Mouse (Mus musculus): ENCODE measurements at regions not wholly inside any gene's neighbourhood (a gene's known extent, or its start where the extent isn't known, plus 50 kb on each side); places are given as distances from the start of the nearest gene placed in this dataset.

DNA sequence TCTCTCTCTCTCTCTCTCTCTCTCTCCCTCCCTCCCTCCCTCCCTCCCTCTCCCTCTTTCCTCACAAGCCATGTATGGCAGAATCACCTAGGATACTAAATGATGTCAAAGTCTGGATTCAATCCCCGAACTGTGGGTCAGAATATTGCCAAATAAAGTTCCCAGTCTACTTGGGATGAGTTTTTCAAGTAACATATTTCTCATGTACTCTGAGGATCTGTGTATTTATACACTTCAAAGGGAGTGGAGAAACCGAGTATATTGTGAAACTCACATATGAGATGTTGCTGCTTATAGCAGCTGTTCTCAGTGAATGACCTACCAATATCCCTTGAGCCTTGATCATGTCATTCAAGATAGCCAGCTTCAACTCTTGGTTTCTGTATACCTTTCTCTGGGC is 151.7 kb upstream of the Gorab start:
- no peaks in the 10 kb centered on the region for H3K27me3 ChIP-seq (replicated peaks)
- H3K27ac ChIP-seq (replicated peaks), result no peak overlapping the region
- no peak overlapping the region for H3K4me3 ChIP-seq
- H3K9me3 ChIP-seq, result no peaks in the 10 kb centered on the region
- WGBS, result 69% methylated on average over 2 of the region's 2 CpGs
- H3K4me2 ChIP-seq, result no peak overlapping the region
- no peak overlapping the region for H3K9ac ChIP-seq
- no peaks in the 10 kb centered on the region for H3K36me3 ChIP-seq
- 0 out of 2 replicates have a peak, but pooled peaks cover under 1% of the 10 kb centered on the region for H3K4me1 ChIP-seq
- ATAC-seq (ENCODE audit: extremely low read depth, insufficient number of reproducible peaks, low FRiP score, low TSS enrichment), result no peak

DNA sequence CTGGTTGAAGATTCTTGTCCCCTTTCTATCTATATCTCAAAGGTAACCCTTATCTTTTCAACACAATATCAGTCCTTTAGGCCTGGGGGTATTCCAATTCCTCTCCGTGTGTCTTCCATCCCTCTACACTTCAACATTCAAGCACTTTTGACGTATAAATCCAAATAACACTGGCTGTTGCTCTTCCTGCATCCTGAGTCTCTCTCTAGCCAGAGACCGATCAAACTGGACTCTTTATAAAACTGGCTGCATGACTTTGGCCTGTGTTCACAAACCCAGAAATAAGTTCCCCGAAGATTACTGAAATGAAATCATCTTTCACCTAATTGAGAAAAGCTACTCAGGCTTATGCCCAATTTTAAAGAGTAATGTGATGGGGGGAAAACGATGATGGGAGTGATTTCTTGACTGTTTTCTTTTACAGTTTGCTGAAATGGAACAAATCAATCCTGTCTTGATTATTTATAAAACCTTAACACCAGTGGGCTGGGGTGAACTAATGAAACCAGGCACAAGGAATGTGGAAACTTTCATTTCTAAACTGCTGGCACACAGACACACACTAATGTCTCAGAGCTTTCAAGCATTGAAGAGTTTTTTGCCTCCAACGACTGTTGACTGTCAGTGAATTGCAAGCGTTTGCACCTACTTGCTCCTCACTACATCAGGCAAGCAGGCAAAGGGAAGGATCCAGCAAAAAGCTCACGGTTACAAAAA is 135.5 kb upstream of the Gorab start:
- 63% methylated on average over 8 of the region's 8 CpGs for WGBS
- no peak for ATAC-seq (ENCODE audit: extremely low read depth, insufficient number of reproducible peaks, low FRiP score, low TSS enrichment)
- no peaks in the 10 kb centered on the region for H3K27me3 ChIP-seq (replicated peaks)
- H3K4me2 ChIP-seq, result no peak overlapping the region
- H3K9me3 ChIP-seq, result no peaks in the 10 kb centered on the region
- no peak overlapping the region for H3K27ac ChIP-seq (replicated peaks)
- H3K4me3 ChIP-seq, result no peak overlapping the region
- H3K9ac ChIP-seq, result no peak overlapping the region
- no peaks in the 10 kb centered on the region for H3K4me1 ChIP-seq
- no peaks in the 10 kb centered on the region for H3K36me3 ChIP-seq

DNA sequence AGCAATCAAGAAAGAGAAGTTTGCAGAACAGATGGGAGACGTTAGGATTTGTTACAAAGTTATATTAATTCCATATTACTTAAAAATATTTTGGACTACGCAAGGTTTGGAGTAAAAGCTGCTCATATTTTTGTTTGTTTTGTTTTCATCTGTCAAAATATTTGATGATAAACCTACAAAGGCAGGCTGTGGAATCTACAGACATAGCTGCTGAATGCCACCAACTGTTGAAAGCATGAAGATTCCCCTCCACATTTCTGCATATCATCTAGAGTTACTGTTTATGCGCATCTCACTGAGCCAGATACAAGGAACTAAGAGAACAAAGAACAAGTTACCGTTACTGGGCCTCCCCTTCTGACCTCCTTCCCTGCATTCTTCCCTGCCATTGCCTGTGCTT is 127.1 kb upstream of the Gorab start:
- H3K4me3 ChIP-seq, result no peak overlapping the region
- H3K4me2 ChIP-seq, result no peak overlapping the region
- ATAC-seq (ENCODE audit: extremely low read depth, insufficient number of reproducible peaks, low FRiP score, low TSS enrichment), result no peak
- WGBS, result 76% methylated on average over 4 of the region's 4 CpGs
- H3K4me1 ChIP-seq, result no peaks in the 10 kb centered on the region
- no peak overlapping the region for H3K27ac ChIP-seq (replicated peaks)
- no peak overlapping the region for H3K9ac ChIP-seq
- no peaks in the 10 kb centered on the region for H3K9me3 ChIP-seq
- no peaks in the 10 kb centered on the region for H3K36me3 ChIP-seq
- no peaks in the 10 kb centered on the region for H3K27me3 ChIP-seq (replicated peaks)

DNA sequence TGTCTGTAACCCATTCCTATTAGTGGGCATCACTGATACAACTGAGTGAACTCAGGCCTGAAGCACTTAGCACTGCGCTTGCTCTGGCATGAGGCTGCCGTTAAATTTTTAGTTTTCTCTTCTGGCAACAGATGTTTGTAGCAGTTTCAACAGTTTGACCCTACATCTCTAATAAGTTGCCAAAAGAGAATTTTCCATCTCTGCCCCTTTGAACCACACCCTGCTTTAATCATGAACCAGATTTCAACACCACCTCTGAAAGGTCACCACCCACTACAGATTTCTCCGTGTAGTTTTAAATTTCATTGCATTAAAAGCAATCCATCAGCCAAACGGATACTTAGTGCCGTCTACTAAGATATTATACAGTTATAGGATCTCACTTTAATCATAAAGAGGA is 114.5 kb upstream of the Gorab start:
- no peak overlapping the region for H3K4me3 ChIP-seq
- no peak overlapping the region for H3K9ac ChIP-seq
- H3K4me2 ChIP-seq, result no peak overlapping the region
- no peaks in the 10 kb centered on the region for H3K27me3 ChIP-seq (replicated peaks)
- H3K4me1 ChIP-seq, result no peaks in the 10 kb centered on the region
- H3K27ac ChIP-seq (replicated peaks), result no peak overlapping the region
- H3K9me3 ChIP-seq, result no peaks in the 10 kb centered on the region
- ATAC-seq (ENCODE audit: extremely low read depth, insufficient number of reproducible peaks, low FRiP score, low TSS enrichment), result no peak
- no peaks in the 10 kb centered on the region for H3K36me3 ChIP-seq
- 51% methylated on average over 5 of the region's 5 CpGs for WGBS

DNA sequence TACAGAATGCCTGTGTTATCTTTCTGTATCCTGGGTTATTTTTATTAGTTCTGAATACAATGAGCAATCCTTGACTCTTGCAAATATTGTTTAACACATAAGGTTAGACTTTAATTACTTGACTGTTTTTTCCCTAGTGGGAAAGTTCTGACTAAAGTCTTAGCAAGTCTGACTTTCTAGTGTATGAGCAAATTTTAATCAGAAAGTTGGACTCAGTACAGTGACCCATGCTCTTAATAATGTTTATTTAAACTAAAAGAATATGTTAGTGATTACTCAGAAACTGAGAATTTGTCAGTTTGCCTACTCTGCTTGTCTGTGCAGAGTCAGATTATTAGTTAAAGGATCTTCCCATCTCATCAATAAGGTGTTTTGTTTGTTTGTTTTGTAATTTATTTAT is 109.4 kb upstream of the Gorab start:
- ATAC-seq (ENCODE audit: extremely low read depth, insufficient number of reproducible peaks, low FRiP score, low TSS enrichment), result no peak
- H3K4me2 ChIP-seq, result no peak overlapping the region
- no peak overlapping the region for H3K27ac ChIP-seq (replicated peaks)
- H3K27me3 ChIP-seq (replicated peaks), result no peaks in the 10 kb centered on the region
- no peak overlapping the region for H3K9ac ChIP-seq
- 0 out of 2 replicates have a peak, but pooled peaks cover 3% of the 10 kb centered on the region for H3K9me3 ChIP-seq
- no peaks in the 10 kb centered on the region for H3K36me3 ChIP-seq
- H3K4me3 ChIP-seq, result no peak overlapping the region
- no peaks in the 10 kb centered on the region for H3K4me1 ChIP-seq

DNA sequence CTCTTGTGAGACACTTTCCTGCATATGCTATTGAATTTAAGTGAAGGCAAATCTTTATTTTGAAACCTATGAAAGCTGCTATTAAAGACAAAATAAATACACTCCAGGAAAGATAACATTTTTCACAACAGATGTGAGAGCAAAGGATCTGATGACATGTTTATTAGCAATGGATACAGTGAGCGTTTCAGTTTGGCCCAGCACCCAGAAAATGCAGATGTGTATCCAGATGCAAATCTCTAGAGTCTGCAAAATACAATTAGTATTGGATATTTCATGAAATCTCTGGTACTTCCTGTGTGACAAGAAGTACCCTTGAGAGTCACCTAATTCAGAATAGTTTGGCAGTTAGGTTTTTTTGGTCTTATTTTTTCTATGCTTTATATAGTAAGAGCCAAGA is 108.5 kb upstream of the Gorab start:
- no peak overlapping the region for H3K4me3 ChIP-seq
- H3K4me1 ChIP-seq, result no peaks in the 10 kb centered on the region
- H3K27ac ChIP-seq (replicated peaks), result no peak overlapping the region
- no peak overlapping the region for H3K4me2 ChIP-seq
- no peaks in the 10 kb centered on the region for H3K36me3 ChIP-seq
- no peak overlapping the region for H3K9ac ChIP-seq
- ATAC-seq (ENCODE audit: extremely low read depth, insufficient number of reproducible peaks, low FRiP score, low TSS enrichment), result no peak
- H3K27me3 ChIP-seq (replicated peaks), result no peaks in the 10 kb centered on the region
- 0 out of 2 replicates have a peak, but pooled peaks cover 3% of the 10 kb centered on the region for H3K9me3 ChIP-seq
- 49% methylated on average over 1 of the region's 1 CpGs for WGBS

DNA sequence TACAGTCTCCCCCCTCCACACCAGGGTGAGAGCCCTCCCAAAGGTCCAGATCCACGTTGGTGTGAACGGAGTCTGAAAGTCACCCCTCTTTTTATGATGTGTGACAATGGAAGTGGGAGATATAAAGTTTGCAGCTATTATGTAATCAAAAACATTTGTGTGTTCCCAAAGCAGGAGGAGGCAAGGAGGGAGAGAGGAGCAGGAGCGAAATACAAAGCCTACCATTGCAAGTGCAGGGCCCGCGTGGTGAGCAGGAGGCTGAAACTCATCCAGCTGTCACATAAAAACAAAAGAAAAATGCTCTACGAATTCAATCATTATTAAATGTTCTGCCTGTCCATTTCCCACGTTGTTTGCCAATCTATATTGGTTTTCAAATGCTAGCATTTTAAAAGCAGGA is 101.6 kb upstream of the Gorab start:
- Histone ChIP-seq H3K4me1 (no peaks in the 10 kb centered on the region), H3K9me3 (0 out of 2 replicates have a peak, but pooled peaks cover 3% of the 10 kb centered on the region), H3K9ac (no peak overlapping the region), H3K4me3 (no peak overlapping the region), H3K27me3 (replicated peaks) (no peaks in the 10 kb centered on the region), H3K4me2 (no peak overlapping the region), H3K36me3 (no peaks in the 10 kb centered on the region), H3K27ac (replicated peaks) (no peak overlapping the region)
- WGBS, result 74% methylated on average over 7 of the region's 7 CpGs
- no peak for ATAC-seq (ENCODE audit: extremely low read depth, insufficient number of reproducible peaks, low FRiP score, low TSS enrichment)

DNA sequence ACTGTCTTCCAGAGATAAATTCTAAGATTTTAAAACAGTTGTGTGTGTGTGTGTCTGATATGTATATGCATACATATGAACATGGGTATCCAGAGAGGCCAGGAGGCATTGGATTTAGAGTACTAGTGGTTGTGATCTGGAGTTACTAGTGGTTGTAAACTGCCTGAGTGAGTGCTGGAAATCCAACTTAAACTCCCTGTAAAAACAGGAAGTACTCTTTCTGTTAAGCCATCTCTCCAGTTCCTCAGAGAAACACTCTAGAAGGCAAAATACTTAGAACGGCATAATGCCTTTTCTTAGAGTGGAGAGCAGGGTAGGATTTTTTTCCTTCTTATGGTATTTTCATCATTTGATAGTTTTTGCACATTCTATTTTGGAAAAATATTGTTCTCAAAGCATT is 99.1 kb upstream of the Gorab start:
- no peak for ATAC-seq (ENCODE audit: extremely low read depth, insufficient number of reproducible peaks, low FRiP score, low TSS enrichment)
- no peak overlapping the region for H3K4me3 ChIP-seq
- no peaks in the 10 kb centered on the region for H3K4me1 ChIP-seq
- H3K36me3 ChIP-seq, result no peaks in the 10 kb centered on the region
- H3K4me2 ChIP-seq, result no peak overlapping the region
- no peak overlapping the region for H3K9ac ChIP-seq
- no peaks in the 10 kb centered on the region for H3K27me3 ChIP-seq (replicated peaks)
- H3K27ac ChIP-seq (replicated peaks), result no peak overlapping the region
- 67% methylated on average over 1 of the region's 1 CpGs for WGBS
- no peaks in the 10 kb centered on the region for H3K9me3 ChIP-seq

DNA sequence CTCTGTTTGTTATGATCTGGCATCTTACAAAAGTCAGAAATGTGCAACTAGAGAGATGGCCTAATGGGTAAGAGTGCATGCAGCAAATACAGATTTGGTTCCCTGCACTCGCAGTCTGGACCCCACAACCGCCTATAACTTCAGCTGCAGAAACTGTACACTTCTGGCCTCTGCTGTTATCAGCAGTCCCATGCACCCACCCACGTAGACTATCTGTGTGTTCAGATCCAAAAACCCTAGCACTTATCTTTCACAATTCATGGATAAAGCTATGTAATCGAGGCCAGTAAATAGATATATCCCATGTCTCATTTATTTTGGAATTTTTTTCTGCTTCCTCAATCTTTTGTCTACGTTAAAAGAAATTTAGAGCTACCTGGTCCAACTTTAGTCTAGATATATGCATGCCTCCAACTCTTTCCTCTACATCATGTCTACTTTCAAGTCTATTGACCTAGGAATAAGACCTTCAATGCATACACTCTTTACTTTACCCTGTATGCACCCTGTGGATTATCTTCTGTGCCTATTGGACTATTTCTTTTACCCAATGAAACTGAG is 95.0 kb upstream of the Gorab start:
- Histone ChIP-seq H3K27ac (replicated peaks) (no peak overlapping the region), H3K4me3 (no peak overlapping the region), H3K36me3 (no peaks in the 10 kb centered on the region), H3K9ac (no peak overlapping the region), H3K27me3 (replicated peaks) (no peaks in the 10 kb centered on the region), H3K4me2 (no peak overlapping the region), H3K4me1 (no peaks in the 10 kb centered on the region), H3K9me3 (no peaks in the 10 kb centered on the region)
- WGBS, result 61% methylated on average over 5 of the region's 5 CpGs
- ATAC-seq (ENCODE audit: extremely low read depth, insufficient number of reproducible peaks, low FRiP score, low TSS enrichment), result no peak

DNA sequence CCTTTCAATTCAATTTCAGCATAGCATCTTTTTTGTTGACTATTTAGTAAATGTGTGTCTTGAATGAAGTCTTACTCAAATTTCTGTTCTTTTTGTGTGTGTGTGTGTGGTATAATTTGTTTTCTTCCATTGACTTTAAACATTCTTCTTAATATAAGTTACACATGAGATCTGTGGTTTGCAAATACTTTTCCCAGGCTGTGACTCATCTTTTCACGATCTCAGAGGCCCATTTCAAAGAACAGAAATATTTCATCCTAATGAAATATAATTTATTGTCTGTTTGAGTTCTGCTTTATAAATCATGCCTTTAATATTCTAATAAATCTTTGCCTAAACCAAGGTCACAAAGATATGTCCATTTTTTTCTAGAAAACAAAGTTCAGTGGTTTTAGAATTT is 92.9 kb upstream of the Gorab start:
- no peak for ATAC-seq (ENCODE audit: extremely low read depth, insufficient number of reproducible peaks, low FRiP score, low TSS enrichment)
- no peak overlapping the region for H3K4me2 ChIP-seq
- 78% methylated on average over 1 of the region's 1 CpGs for WGBS
- no peak overlapping the region for H3K9ac ChIP-seq
- no peak overlapping the region for H3K4me3 ChIP-seq
- H3K9me3 ChIP-seq, result no peaks in the 10 kb centered on the region
- no peak overlapping the region for H3K27ac ChIP-seq (replicated peaks)
- H3K36me3 ChIP-seq, result no peaks in the 10 kb centered on the region
- no peaks in the 10 kb centered on the region for H3K27me3 ChIP-seq (replicated peaks)
- no peaks in the 10 kb centered on the region for H3K4me1 ChIP-seq

DNA sequence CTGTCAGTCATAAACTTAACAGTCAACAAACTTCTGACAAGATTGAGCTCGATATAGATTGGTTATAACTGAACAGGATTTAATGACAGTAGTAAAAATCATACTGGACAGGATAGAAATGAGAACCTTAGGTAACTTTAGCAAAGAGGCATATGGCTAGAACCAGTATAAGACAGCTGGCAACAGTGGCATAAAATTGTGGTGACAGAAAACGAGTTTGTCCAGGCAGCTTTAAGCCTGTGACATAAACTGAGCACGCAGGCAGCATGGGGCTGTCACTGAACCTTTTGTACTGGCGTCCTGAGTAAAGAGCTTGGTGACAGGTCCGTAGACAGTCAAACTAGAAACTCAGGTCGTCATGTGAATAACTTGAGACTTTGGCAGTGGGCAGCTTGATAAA is 85.1 kb upstream of the Gorab start:
- H3K27me3 ChIP-seq (replicated peaks), result no peaks in the 10 kb centered on the region
- no peak overlapping the region for H3K27ac ChIP-seq (replicated peaks)
- ATAC-seq (ENCODE audit: extremely low read depth, insufficient number of reproducible peaks, low FRiP score, low TSS enrichment), result no peak
- no peaks in the 10 kb centered on the region; the same call in 1 of the 2 replicates for H3K9me3 ChIP-seq
- H3K4me1 ChIP-seq, result no peaks in the 10 kb centered on the region
- 47% methylated on average over 6 of the region's 6 CpGs for WGBS
- H3K4me3 ChIP-seq, result no peak overlapping the region
- H3K9ac ChIP-seq, result no peak overlapping the region
- H3K36me3 ChIP-seq, result no peaks in the 10 kb centered on the region
- no peak overlapping the region for H3K4me2 ChIP-seq

DNA sequence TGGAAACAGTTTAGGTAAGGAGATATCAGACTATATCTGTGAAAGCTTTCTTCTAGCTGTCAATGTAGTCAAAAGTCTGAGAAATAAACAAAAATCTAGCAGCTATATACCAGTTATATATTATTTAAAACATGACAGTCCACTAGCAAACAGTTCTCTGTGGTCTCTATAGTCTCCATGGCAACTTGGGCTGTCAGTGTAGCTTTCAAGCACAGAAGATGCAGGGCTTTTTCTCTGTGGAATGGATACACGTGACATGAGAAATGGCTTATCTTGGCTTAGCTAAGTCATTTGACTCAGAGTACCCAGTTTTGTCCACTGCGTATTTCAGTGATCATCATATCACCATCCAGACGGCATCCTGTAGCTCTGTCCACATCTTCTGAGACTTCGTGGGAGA is 84.6 kb upstream of the Gorab start:
- Histone ChIP-seq H3K9ac (no peak overlapping the region), H3K4me1 (no peaks in the 10 kb centered on the region), H3K27ac (replicated peaks) (no peak overlapping the region), H3K36me3 (no peaks in the 10 kb centered on the region), H3K4me3 (no peak overlapping the region), H3K9me3 (no peaks in the 10 kb centered on the region; the same call in 1 of the 2 replicates), H3K27me3 (replicated peaks) (no peaks in the 10 kb centered on the region), H3K4me2 (no peak overlapping the region)
- no peak for ATAC-seq (ENCODE audit: extremely low read depth, insufficient number of reproducible peaks, low FRiP score, low TSS enrichment)
- 61% methylated on average over 4 of the region's 4 CpGs for WGBS

Measured in heart, embryonic 13.5 days (tissue).